Mouse (Mus musculus): ENCODE measurements around the gene Wscd1. TPM values are rescaled to one million over a fixed set of nuclear protein-coding genes. Genes with fewer than 3 reads are reported as not detected.
A peak's percentile ranks its signal among the peaks of the same experiment; 100 is the strongest.
"Not testable (repeated sequence)": the region's sequence is repeated elsewhere in the genome, so short reads cannot be mapped to it uniquely, and the experiment has no call there.

Wscd1 gene
- polyA plus RNA-seq, 1 experiment from 2014 or later = 7.1 TPM

DNA sequence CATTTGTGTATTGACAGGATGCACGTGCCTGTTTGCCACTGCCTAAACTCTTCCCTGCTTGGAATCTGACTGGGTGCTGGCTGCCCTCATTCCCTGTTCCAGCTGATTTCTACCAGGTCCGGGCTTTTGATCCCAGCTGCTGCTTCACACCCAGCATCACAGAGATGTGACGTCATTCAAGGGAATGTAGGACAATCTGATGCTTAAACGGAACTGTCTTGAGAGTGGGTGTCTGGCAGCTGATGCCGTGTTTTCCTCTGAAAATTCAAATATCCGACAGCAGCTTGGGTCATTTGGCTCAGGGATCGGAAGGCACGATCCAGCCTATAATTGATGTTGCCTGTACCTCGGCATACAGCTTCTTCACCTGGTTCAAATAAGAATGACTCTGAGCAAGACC lies 70.2 kb downstream of the Wscd1 start:
- no peak overlapping the region for H3K4me3 ChIP-seq (ENCODE audit: low read depth, low read length)

GRCm38 (mm10) chr11:71820847-71821246 lies 71.1 kb downstream of the Wscd1 start:
- Histone ChIP-seq H3K4me1 (ENCODE audit: insufficient read depth) (no peaks in the 10 kb centered on the region), H3K36me3 (ENCODE audit: insufficient read depth) (no peaks in the 10 kb centered on the region), H3K9me3 (ENCODE audit: low read depth, low read length) (no peaks in the 10 kb centered on the region), H3K27me3 (ENCODE audit: insufficient read depth, low read length) (no peaks in the 10 kb centered on the region), H3K9ac (no peak overlapping the region), H3K4me3 (ENCODE audit: low read depth, low read length) (no peak overlapping the region), H3K27ac (ENCODE audit: low read depth) (no peak overlapping the region), H3K4me2 (peak overlapping the region; percentile 34; the same call in 1 of the 2 replicates)
- DNase-seq (peak; percentile 28), ATAC-seq (ENCODE audit: insufficient read depth) (no peak)
- 33% methylated on average over 10 of the region's 10 CpGs for WGBS
- no peak for TF ChIP-seq CTCF (IDR thresholded peaks at IDR 0.05; ENCODE audit: low read depth)

More for the DNA sequence above, 70.2 kb downstream of the Wscd1 start:
- Histone ChIP-seq H3K27me3 (ENCODE audit: insufficient read depth, low read length) (no peaks in the 10 kb centered on the region), H3K36me3 (ENCODE audit: insufficient read depth) (no peaks in the 10 kb centered on the region), H3K4me1 (ENCODE audit: insufficient read depth) (no peaks in the 10 kb centered on the region), H3K9me3 (ENCODE audit: low read depth, low read length) (no peaks in the 10 kb centered on the region), H3K27ac (ENCODE audit: low read depth) (no peak overlapping the region), H3K4me2 (no peak overlapping the region), H3K9ac (no peak overlapping the region)
- no peak for DNase-seq
- TF ChIP-seq CTCF (IDR thresholded peaks at IDR 0.05; ENCODE audit: low read depth) = no peak
- no peak for ATAC-seq (ENCODE audit: insufficient read depth)
- 72% methylated on average over 9 of the region's 9 CpGs for WGBS

DNA sequence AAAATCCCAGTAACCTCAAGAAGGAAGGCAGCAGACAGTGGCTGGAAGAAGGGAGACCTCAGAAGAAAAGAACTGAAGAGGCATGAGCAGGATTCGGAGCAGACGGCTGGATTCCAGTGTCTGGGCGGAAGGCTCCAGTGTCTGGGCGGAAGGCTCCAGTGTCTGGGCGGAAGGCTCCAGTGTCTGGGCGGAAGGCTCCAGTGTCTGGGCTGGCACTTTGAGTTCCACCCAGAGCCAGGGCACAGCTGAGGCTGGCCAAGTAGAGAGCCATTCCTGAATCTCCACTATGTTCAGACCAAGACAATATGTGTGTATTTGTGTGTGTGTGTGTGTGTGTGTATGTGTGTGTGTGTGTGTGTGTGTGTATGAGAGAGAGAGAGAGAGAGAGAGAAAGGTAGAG lies 71.8 kb downstream of the Wscd1 start:
- H3K27me3 ChIP-seq (ENCODE audit: insufficient read depth, low read length); H3K4me1 ChIP-seq (ENCODE audit: insufficient read depth); H3K36me3 ChIP-seq (ENCODE audit: insufficient read depth); H3K9me3 ChIP-seq (ENCODE audit: low read depth, low read length); H3K9ac ChIP-seq; H3K27ac ChIP-seq (ENCODE audit: low read depth); ATAC-seq (ENCODE audit: insufficient read depth); DNase-seq; H3K4me2 ChIP-seq; H3K4me3 ChIP-seq (ENCODE audit: low read depth, low read length): not testable (repeated sequence)
- WGBS = 76% methylated on average over 6 of the region's 6 CpGs

- Histone ChIP-seq H3K4me2 (no peak overlapping the region), H3K36me3 (ENCODE audit: insufficient read depth) (no peaks in the 10 kb centered on the region), H3K27me3 (ENCODE audit: insufficient read depth, low read length) (0 out of 2 replicates have a peak, but pooled peaks cover 1% of the 10 kb centered on the region), H3K4me1 (ENCODE audit: insufficient read depth) (no peaks in the 10 kb centered on the region), H3K4me3 (ENCODE audit: low read depth, low read length) (no peak overlapping the region), H3K27ac (ENCODE audit: low read depth) (no peak overlapping the region), H3K9me3 (ENCODE audit: low read depth, low read length) (no peaks in the 10 kb centered on the region), H3K9ac (no peak overlapping the region)
- ATAC-seq (ENCODE audit: insufficient read depth) (no peak), DNase-seq (no peak)
- 87% methylated on average over 5 of the region's 5 CpGs for WGBS
- TF ChIP-seq CTCF (IDR thresholded peaks at IDR 0.05; ENCODE audit: low read depth) = no peak
Observed at GRCm38 (mm10) chr11:71822031-71822430, 72.3 kb downstream of the Wscd1 start.

GRCm38 (mm10) chr11:71824971-71825370 lies 75.3 kb downstream of the Wscd1 start:
- no peaks in the 10 kb centered on the region for H3K36me3 ChIP-seq (ENCODE audit: insufficient read depth)
- 0 out of 2 replicates have a peak, but pooled peaks cover 2% of the 10 kb centered on the region for H3K27me3 ChIP-seq (ENCODE audit: insufficient read depth, low read length)
- H3K27ac ChIP-seq (ENCODE audit: low read depth) = no peak overlapping the region
- no peaks in the 10 kb centered on the region for H3K9me3 ChIP-seq (ENCODE audit: low read depth, low read length)
- DNase-seq = no peak
- no peak overlapping the region for H3K4me3 ChIP-seq (ENCODE audit: low read depth, low read length)
- no peak overlapping the region for H3K9ac ChIP-seq
- H3K4me2 ChIP-seq = no peak overlapping the region
- no peak for TF ChIP-seq CTCF (IDR thresholded peaks at IDR 0.05; ENCODE audit: low read depth)
- H3K4me1 ChIP-seq (ENCODE audit: insufficient read depth) = no peaks in the 10 kb centered on the region
- no peak for ATAC-seq (ENCODE audit: insufficient read depth)
- 51% methylated on average over 4 of the region's 4 CpGs for WGBS
